Mouse (Mus musculus) MEL (cell line): Measurements from ENCODE around the gene Plekhm3. TPM values are rescaled to one million over a fixed set of nuclear protein-coding genes. Genes with fewer than 3 reads are reported as not detected.

Source experiments
- DNase-seq: peaks from one replicate; pipeline ENCODE4 v3.0.0; 2011; ENCODE audit warnings: low read depth, low spot score
- H3K27ac ChIP-seq: 2 replicates; pipeline ENCODE4 v1.5.1; 2012; ENCODE audit warnings: low read depth, mild to moderate bottlenecking, control low read depth, low read length, moderate library complexity; ENCODE audit not compliant: control insufficient read depth
- H3K27me3 ChIP-seq, 2 experiments: fragments of 150-350 bp in 1 of 2; sonication (generic) in 1 of 2; 2 replicates each; pipeline ENCODE4 v1.6.1; 2012; ENCODE audit warnings: low read length in 2 of 2, mild to moderate bottlenecking in 2 of 2, improper control_type of control experiment in 1 of 2, moderate library complexity in 1 of 2; ENCODE audit not compliant: insufficient read depth in 2 of 2, control insufficient read depth in 1 of 2
- H3K36me3 ChIP-seq, 2 experiments: 2 replicates each; pipeline ENCODE4 v1.6.1; 2012 to 2014; ENCODE audit warnings: low read length in 2 of 2, improper control_type of control experiment in 1 of 2, inconsistent platforms in 1 of 2, mild to moderate bottlenecking in 1 of 2; ENCODE audit not compliant: insufficient read depth in 2 of 2, control insufficient read depth in 1 of 2
- H3K4me1 ChIP-seq, 2 experiments: fragments of 150-350 bp in 1 of 2; sonication (generic) in 1 of 2; 2 replicates each; pipeline ENCODE4 v1.6.1; 2012; ENCODE audit warnings: low read length in 2 of 2, improper control_type of control experiment in 1 of 2, mild to moderate bottlenecking in 1 of 2; ENCODE audit not compliant: insufficient read depth in 2 of 2, control insufficient read depth in 1 of 2
- H3K4me3 ChIP-seq, 2 experiments: fragments of 150-350 bp in 1 of 2; sonication (generic) in 1 of 2; 2 replicates each; pipeline ENCODE4 v1.5.1; 2012; ENCODE audit warnings: low read depth in 2 of 2, low read length in 2 of 2, mild to moderate bottlenecking in 2 of 2, moderate library complexity in 2 of 2, control low read depth in 1 of 2, improper control_type of control experiment in 1 of 2; ENCODE audit not compliant: control insufficient read depth in 1 of 2, insufficient read depth in 1 of 2
- H3K79me2 ChIP-seq: 2 replicates; pipeline ENCODE4 v1.6.1; 2012; ENCODE audit warnings: mild to moderate bottlenecking, low read length, moderate library complexity; ENCODE audit not compliant: control insufficient read depth, poor library complexity, insufficient read depth
- H3K9ac ChIP-seq: 2 replicates; pipeline ENCODE4 v1.6.1; 2012; ENCODE audit warnings: low read depth, mild to moderate bottlenecking, control low read depth, low read length, moderate library complexity; ENCODE audit not compliant: control insufficient read depth, poor library complexity, severe bottlenecking
- H3K9me3 ChIP-seq: fragments of 150-350 bp; sonication (generic); replicated peaks from 2 replicates; pipeline ENCODE4 v1.6.1; 2012; ENCODE audit warnings: mild to moderate bottlenecking, low read length, improper control_type of control experiment, moderate library complexity; ENCODE audit not compliant: insufficient read depth
- CHD1 ChIP-seq: IDR thresholded peaks from 2 replicates; pipeline ENCODE4 v1.6.1; 2012; ENCODE audit warnings: low read depth, mild to moderate bottlenecking, inconsistent platforms, low read length, improper control_type of control experiment
- CHD2 ChIP-seq: IDR thresholded peaks from 2 replicates; pipeline ENCODE4 v1.6.1; 2011; ENCODE audit warnings: low read length, improper control_type of control experiment
- CTCF ChIP-seq, 3 experiments: IDR thresholded peaks in 2 of 3; conservative IDR thresholded peaks in 1 of 3; 2 replicates each; pipeline ENCODE4 v1.5.1; 2011 to 2012; ENCODE audit warnings: low read length in 3 of 3, low read depth in 2 of 3, mild to moderate bottlenecking in 2 of 3, improper control_type of control experiment in 1 of 3, inconsistent platforms in 1 of 3, mixed read lengths in 1 of 3, moderate library complexity in 1 of 3; ENCODE audit not compliant: control insufficient read depth in 1 of 3, insufficient read depth in 1 of 3, poor library complexity in 1 of 3, severe bottlenecking in 1 of 3
- GABPA ChIP-seq: IDR thresholded peaks from 2 replicates; pipeline ENCODE4 v1.6.1; 2012; ENCODE audit warnings: low read depth, mild to moderate bottlenecking, inconsistent platforms, low read length, improper control_type of control experiment, moderate library complexity
- GATA1 ChIP-seq: IDR thresholded peaks from 2 replicates; pipeline ENCODE4 v1.6.1; 2011; ENCODE audit warnings: low read depth, low read length, improper control_type of control experiment
- HCFC1 ChIP-seq: IDR thresholded peaks from 2 replicates; pipeline ENCODE4 v1.6.1; 2012; ENCODE audit warnings: low read depth, mild to moderate bottlenecking, inconsistent platforms, low read length, improper control_type of control experiment, moderate library complexity
- KAT2A ChIP-seq: conservative IDR thresholded peaks from 2 replicates; pipeline ENCODE4 v1.6.1; 2012; ENCODE audit warnings: low read depth, low read length, improper control_type of control experiment, inconsistent platforms
- MAX ChIP-seq: IDR thresholded peaks from 2 replicates; pipeline ENCODE4 v1.6.1; 2011; ENCODE audit warnings: low read length, improper control_type of control experiment
- MEF2A ChIP-seq: IDR thresholded peaks from 2 replicates; pipeline ENCODE4 v1.6.1; 2014; ENCODE audit warnings: low read depth, mild to moderate bottlenecking, inconsistent platforms, low read length, improper control_type of control experiment; ENCODE audit not compliant: poor library complexity, insufficient replicate concordance, severe bottlenecking; ENCODE audit errors: extremely low read depth
- MYC ChIP-seq: IDR thresholded peaks from 2 replicates; pipeline ENCODE4 v1.6.1; 2011; ENCODE audit warnings: low read depth, mild to moderate bottlenecking, low read length, improper control_type of control experiment, moderate library complexity
- POLR2AphosphoS2 ChIP-seq: IDR thresholded peaks from 2 replicates; pipeline ENCODE4 v1.6.1; 2011; ENCODE audit warnings: low read length, improper control_type of control experiment
- POLR2AphosphoS5 ChIP-seq: IDR thresholded peaks from 2 replicates; pipeline ENCODE4 v1.6.1; 2012; ENCODE audit warnings: low read depth, borderline replicate concordance, mild to moderate bottlenecking, inconsistent platforms, low read length, moderate library complexity, mixed read lengths
- RAD21 ChIP-seq: IDR thresholded peaks from 2 replicates; pipeline ENCODE4 v1.6.1; 2011; ENCODE audit warnings: mild to moderate bottlenecking, low read depth, low read length, improper control_type of control experiment
- RCOR1 ChIP-seq: IDR thresholded peaks from 2 replicates; pipeline ENCODE4 v1.6.1; 2012; ENCODE audit warnings: low read depth, mild to moderate bottlenecking, inconsistent platforms, low read length, improper control_type of control experiment
- SIN3A ChIP-seq: IDR thresholded peaks from 2 replicates; pipeline ENCODE4 v1.6.1; 2012; ENCODE audit warnings: low read length, improper control_type of control experiment, inconsistent platforms
- TBP ChIP-seq: IDR thresholded peaks from 2 replicates; pipeline ENCODE4 v1.8.0; 2011; ENCODE audit warnings: low read depth, low read length, improper control_type of control experiment
- ZMIZ1 ChIP-seq: IDR thresholded peaks from 2 replicates; pipeline ENCODE4 v1.6.1; 2012; ENCODE audit warnings: low read depth, mild to moderate bottlenecking, inconsistent platforms, low read length, improper control_type of control experiment, moderate library complexity
- polyA plus RNA-seq, 2 experiments: library from polyadenylated mRNA; stranded (reverse) in 1 of 2; unstranded in 1 of 2; fragments of >175 nt in 1 of 2; fragments of >200 nt in 1 of 2; gene quantifications; 2 replicates each; pipeline versions ENCODE4 v1.2.1 to v1.2.4; 2012; ENCODE audit warnings: low replicate concordance in 2 of 2, low read depth in 1 of 2; ENCODE audit not compliant: insufficient read length in 2 of 2, insufficient read depth in 1 of 2, missing spikeins in 1 of 2
- total RNA-seq: library from RNA; depleted of rRNA; stranded (reverse); fragments of 300-350 nt; gene quantifications from 2 replicates; pipeline ENCODE4 v1.2.3, GENCODE M21; 2012

The Plekhm3 gene
- total and polyA plus RNA-seq, 3 experiments = 1.8 to 2.0 TPM; not detected in 1

- no peak for TF ChIP-seq RCOR1
- TF ChIP-seq MEF2A = no peak
- TF ChIP-seq CHD2 = no peak
- TF ChIP-seq ZMIZ1 = no peak
- no peak for TF ChIP-seq POLR2AphosphoS5
- TF ChIP-seq SIN3A = no peak
- no peak overlapping the region for H3K4me3 ChIP-seq
- H3K36me3 ChIP-seq = peaks cover 0 to 2% of the 10 kb centered on the region in 2 experiments; a peak in 1 of 4 replicates
- peaks cover 0 to 3% of the 10 kb centered on the region in 2 experiments; a peak in 2 of 4 replicates for H3K4me1 ChIP-seq
- no peak overlapping the region for H3K9ac ChIP-seq
- no peak overlapping the region for H3K27ac ChIP-seq
- DNase-seq = no peak
- H3K9me3 ChIP-seq = no peaks in the 10 kb centered on the region
- no peaks in the 10 kb centered on the region for H3K79me2 ChIP-seq
- H3K27me3 ChIP-seq = no peaks in the 10 kb centered on the region
Observed at GRCm38 (mm10) chr1:64831552-64831951, 125.1 kb downstream of the Plekhm3 start.

- H3K9ac ChIP-seq = no peak overlapping the region
- H3K36me3 ChIP-seq = peaks cover 0 to 2% of the 10 kb centered on the region in 2 experiments; a peak in 1 of 4 replicates
- H3K4me1 ChIP-seq = peaks cover 0 to 3% of the 10 kb centered on the region in 2 experiments; a peak in 2 of 4 replicates
- no peaks in the 10 kb centered on the region for H3K79me2 ChIP-seq
- H3K4me3 ChIP-seq = no peak overlapping the region
- H3K27me3 ChIP-seq = no peaks in the 10 kb centered on the region
- no peak for DNase-seq
- TF ChIP-seq GATA1 (peak; percentile 40; the same call in 1 of the 2 replicates), RAD21 (no peak)
- TF ChIP-seq, all 39 proteins: peak for 1
- Histone ChIP-seq H3K27ac (no peak overlapping the region), H3K9me3 (no peaks in the 10 kb centered on the region)
Observed at GRCm38 (mm10) chr1:64827434-64827833, 129.2 kb downstream of the Plekhm3 start.

GRCm38 (mm10) chr1:64826348-64827103 is 130.1 kb downstream of the Plekhm3 start:
- Histone ChIP-seq H3K9me3 (no peaks in the 10 kb centered on the region), H3K27ac (no peak overlapping the region), H3K27me3 (no peaks in the 10 kb centered on the region), H3K4me3 (no peak overlapping the region), H3K9ac (no peak overlapping the region), H3K36me3 (peaks cover 0 to 2% of the 10 kb centered on the region in 2 experiments; a peak in 1 of 4 replicates), H3K79me2 (no peaks in the 10 kb centered on the region), H3K4me1 (peaks cover 0 to 3% of the 10 kb centered on the region in 2 experiments; a peak in 2 of 4 replicates)
- DNase-seq = no peak
- TF ChIP-seq CHD1 = no peak
- no peak for TF ChIP-seq GATA1
- TF ChIP-seq CTCF (IDR thresholded peaks at IDR 0.05 in 2 of 3, conservative IDR thresholded peaks at IDR 0.05 in 1 of 3; ENCODE audit: control insufficient read depth in 1 of 3, insufficient read depth in 1 of 3, low read depth in 2 of 3, low read length in 3 of 3, poor library complexity in 1 of 3, severe bottlenecking in 1 of 3) = no peak
- TF ChIP-seq POLR2AphosphoS2 = no peak
- no peak for TF ChIP-seq POLR2AphosphoS5
- TF ChIP-seq MYC = no peak
- TF ChIP-seq GABPA = no peak
- no peak for TF ChIP-seq ZMIZ1
- no peak for TF ChIP-seq RAD21
- no peak for TF ChIP-seq MAX
- TF ChIP-seq KAT2A = no peak
- TF ChIP-seq CHD2 = no peak
- TF ChIP-seq TBP = no peak
- no peak for TF ChIP-seq RCOR1
- TF ChIP-seq HCFC1 = no peak
